Mouse (Mus musculus): ENCODE results near the gene Rtbdn.

The Rtbdn gene

DNA sequence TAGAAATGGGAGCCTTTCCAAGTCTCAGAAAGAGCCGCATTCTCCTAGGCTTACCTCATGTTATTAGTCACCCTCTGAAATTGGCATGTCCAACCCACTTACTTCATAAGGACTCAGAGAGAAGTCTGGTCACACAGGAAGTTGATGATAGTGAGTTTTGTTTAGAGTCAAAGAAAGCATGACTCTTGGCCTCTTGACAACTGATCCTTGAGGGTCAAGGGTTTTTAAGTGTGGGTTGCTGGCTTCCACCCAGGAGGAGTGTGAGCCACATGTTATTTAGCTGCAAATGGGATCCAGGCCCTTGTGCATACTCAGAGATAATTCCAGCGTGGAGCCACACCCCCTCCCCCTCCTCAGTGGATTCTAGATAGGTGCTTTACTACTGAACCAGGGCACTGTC, 25.2 kb upstream of the Rtbdn start:
- DNase-seq (ENCODE audit: low spot score), result no peak

DNA sequence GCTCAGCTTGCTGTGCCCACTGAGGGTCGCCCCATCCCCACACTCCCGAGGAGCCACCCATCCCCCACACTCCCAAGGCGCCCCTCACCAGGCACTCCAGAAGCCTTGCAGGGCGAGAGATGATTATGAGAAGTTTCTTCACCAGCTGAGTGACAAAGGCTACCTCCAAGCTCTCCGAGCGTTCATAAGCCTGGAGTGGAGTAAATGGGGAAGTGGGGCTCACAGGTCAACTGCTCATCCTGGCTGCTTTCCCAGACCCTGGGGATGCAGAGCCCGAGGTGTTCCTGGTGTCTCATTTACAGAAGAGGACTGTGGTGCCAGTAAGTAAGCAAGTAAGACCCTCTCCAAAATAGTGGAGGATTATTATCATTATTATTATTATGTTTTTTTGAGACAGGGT, 21.2 kb upstream of the Rtbdn start:
- DNase-seq (ENCODE audit: low spot score), result no peak

DNA sequence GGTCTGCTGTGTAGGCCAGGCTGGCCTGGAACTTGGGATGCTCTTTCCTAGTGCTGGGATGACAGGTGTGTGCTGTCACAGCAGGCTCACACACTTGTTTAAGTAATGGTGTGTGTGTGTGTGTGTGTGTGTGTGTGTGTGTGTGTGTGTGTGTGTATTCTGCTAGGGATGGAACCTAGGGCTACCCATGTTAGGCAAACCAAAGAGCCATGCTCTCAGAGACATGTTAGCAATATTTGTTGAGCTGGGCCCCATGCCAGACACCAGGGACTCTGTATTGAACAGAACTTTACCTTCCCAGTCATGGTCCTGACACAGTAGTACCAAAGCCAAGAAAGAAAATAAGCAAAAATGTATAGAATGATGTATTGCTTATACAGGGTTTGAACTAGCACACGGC, 19.3 kb upstream of the Rtbdn start:
- DNase-seq (ENCODE audit: low spot score), result no peak

DNA sequence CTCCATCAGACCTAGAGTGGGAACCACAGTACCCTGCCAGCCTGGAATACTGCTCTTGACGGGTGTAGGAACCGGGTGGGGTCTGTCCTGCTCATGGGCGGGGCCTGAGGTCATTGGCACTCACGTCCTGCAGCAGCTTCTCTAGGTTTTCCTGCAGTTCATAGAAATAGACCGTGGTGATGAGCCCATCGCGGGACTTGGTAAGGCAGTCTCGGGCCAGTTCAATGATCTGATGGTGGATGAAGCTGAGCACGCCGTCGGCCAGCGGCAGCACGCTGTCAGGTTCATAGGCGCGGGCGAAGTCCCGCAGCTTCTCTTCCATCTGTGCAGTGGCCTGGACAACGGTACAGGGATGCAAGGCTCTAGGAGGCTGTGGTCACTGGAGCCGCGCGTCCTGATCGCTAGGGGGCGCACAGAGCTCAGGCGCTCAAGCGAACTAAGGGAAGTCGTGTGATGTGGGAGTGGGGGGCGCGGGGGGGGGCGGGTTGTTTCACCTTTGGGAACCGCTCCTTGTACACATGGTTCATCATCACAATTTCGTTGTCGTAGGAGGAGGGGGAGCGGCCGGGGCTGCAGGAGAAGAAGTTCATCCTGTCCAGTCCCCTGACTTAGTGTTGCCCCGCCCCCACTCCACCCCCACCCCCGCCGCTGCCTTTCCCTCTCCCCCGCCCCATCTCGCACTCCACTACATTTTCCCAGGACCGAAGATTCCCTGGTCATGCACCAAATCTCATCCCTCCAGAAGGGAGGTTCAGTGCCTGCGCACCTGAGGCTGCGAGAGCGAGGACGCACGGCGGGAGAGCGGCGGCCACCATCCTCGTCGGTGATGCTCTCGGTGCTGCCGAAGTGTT, 18.1 kb upstream of the Rtbdn start:
- DNase-seq (ENCODE audit: low spot score), result peak; percentile 85

DNA sequence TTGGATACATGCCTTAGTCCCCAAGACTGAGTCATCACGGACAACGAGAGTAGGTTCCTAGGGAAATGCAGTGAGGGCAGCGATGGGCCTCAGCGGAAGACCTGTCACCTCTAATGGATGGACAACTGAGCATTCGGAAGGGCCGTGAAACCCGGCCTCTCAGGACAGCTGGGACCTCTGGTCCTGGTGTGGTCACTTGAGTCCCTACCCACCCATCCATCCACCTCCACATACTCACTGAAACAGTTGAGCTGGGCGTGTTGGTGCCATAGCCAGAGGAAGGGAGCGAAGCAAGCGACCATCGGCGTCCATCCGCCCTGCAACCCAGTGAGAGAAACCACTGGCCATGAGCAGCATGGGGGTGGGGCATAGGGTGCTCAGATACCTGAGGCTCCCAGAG, 16.2 kb upstream of the Rtbdn start:
- no peak for DNase-seq (ENCODE audit: low spot score)

DNA sequence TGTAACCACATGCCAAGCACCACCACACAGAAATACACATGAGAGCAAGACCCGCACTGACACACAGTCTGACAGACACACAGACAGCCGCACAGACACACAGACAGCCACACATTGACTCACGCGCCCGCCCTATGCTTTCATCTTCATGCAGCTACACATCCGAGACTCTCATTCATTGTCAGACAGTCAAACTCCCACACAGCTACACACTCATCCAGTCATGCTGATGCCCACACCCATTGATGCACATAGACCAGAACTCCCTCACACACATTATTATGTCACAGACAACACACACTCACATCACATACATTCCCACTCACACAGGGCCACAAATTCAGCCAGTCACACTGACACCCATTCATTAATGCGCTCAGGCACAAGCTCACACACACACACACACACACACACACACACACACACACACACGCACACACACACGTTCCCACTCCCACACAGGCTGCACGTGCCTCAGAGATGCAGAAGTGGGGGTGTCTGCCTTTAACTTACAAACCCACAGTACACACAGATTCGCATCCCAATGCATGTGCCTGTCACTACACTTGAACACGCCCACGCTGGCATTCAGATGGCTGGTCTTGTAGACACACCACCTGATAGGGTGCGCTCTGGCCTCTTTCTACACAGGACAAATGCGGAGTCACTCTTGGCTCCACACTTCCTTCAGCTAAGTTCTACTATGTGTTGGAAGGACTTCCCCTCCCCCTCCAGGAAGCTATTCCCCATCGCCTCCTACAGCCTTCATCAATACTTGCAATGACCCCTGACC, 12.8 kb upstream of the Rtbdn start:
- no peak for DNase-seq (ENCODE audit: low spot score)

DNA sequence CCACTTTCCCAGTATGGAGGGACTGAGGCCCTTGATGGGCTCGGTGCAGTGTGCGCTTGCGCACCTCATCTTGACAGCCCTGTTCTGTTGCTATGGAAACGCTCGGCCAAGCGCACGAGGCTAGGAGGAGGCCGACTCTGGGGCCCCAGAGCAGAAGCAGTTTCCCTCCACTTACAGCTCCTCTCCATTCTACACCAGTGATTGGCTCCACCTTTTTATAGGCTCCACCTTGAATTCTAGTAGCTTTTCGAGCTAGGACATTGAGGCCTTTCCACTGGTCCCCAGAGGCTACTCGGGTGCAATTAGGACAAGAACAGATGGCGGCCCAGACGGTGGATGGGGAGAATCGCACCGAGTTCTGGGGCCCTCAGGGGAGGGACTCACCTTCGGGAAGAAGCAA, 11.9 kb upstream of the Rtbdn start:
- no peak for DNase-seq (ENCODE audit: low spot score)

DNA sequence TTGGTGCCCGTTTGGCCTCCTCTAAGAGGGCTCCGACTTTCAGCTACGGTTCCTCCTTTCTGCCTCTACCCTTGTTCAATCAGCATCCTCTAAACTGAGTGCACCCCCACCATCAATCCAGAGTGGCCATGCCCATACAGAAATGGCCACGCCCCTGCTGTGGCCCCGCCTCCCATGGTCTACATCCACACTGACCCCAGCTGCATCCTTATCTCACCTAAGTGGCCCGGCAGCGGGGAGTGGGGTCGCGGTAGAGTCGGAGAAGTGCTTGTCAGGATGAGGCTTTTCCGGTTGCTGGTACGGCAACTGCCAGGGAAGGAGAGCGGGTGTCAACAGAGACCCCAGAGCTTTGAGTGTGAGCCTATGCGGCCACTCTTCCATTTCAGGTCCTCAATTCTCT, 11.3 kb upstream of the Rtbdn start:
- DNase-seq (ENCODE audit: low spot score), result no peak

DNA sequence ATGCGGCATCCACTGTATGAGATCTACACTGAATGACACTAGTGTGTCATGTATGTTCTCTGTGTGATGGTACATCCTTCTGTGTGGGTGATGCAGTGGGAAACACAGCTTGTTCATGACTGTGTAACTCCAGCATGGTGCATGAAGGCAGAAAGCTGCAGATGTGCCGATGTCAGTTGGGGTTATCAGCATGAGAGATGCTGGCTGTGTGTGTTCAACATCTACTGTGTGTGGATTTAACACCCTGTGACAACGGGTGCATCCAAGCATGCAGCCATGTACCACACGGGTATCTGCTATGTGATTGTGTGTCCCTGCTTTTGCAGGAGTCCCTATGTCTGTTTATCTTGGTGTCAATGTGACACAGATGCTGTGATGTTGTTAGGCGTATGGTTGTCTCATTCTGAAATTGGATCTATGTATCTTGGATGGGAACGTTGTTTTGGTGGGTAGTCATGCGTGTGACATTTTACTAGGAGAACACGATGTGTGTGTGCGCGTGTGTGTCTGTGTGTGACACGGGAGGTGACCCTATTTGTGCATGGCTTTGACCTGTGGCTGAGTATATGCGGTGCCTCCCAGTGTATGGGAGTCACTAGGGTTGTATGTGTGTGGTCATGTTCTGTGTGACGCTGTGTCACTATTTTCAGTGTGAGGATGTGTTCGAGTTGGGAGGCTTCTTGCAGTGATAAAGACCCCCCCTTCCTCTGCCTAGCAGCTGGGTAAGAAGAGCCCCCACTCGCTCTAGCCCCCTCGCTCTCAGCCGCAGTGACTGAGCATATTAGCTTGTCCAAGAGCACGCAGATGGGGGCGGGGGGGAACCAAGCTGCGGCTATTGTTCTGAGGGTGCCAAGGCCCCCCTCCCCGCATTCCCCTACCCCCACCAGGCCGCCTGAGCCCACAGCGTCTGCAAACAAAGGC, 10.5 kb upstream of the Rtbdn start:
- no peak for DNase-seq (ENCODE audit: low spot score)

DNA sequence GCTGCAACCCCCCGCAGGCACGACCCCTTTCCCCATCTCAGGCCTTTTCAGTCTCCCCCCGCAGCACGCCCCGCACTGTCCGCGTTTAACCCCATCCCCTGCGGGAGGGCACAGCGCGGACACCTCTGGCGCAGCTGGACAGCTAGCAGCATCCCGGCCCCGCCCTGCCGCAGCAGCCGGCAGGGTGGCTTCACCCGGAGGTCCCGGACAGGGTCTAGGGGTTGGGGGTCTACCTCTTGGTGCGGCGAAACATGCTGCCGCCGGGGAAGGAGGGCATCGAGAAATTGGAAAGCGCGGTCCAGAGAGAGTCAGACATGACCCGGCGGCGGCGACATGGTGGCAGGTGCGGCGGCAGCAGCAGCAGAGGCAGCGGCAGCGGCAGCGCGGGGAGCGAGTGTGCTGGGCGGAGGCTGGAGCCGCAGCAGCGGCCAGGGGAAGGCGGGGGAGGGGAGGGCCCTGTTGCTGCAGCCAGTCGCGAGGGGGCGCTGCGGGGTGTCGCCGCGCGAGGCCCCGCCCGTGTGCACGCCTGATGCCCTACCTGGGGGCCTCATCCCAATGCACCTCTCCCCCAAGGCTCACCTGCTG, 9.7 kb upstream of the Rtbdn start, which contains the start of gene Mast1:
Mast1 (minus strand) TSS at position 398 of the 585 bp plus-strand sequence.
- peak; percentile 80 for DNase-seq (ENCODE audit: low spot score)

DNA sequence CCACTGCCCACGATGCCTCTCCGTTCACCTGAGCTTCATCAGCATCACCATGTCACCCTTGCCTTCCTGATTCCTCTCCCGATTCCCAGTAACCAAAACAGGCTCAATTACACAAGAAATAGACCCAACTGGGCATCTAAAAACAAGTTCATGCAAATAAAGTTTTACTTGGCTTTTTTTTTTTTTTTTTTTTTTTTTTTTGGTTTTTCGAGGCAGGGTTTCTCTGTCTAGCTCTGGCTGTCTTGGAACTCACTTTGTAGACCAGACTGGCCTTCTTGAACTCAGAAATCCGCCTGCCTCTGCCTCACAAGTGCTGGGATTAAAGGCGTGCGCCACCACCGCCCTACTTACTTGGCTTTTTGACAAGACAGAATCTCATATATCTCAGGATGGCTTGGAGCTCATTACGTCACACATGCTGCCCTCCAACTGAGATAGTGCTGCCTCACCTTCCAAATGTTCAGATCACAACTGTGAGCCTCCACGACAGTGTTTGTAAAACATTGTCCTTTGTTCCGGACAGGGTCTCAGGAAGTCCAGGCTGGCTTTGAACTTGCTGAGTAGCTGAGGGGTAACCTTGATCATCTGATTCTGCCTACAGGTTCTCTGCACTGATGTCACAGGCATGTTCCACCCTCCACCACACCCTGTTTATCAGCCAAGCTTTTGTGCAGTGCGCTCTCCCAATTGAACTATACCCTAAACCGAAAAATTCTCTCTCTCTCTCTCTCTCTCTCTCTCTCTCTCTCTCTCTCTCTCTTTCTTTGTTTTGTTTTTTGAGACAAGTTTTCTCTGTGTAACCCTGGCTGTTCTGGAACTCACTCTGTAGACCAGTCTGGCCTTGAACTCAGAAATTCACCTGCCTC, 8.9 kb upstream of the Rtbdn start:
- DNase-seq (ENCODE audit: low spot score), result no peak

DNA sequence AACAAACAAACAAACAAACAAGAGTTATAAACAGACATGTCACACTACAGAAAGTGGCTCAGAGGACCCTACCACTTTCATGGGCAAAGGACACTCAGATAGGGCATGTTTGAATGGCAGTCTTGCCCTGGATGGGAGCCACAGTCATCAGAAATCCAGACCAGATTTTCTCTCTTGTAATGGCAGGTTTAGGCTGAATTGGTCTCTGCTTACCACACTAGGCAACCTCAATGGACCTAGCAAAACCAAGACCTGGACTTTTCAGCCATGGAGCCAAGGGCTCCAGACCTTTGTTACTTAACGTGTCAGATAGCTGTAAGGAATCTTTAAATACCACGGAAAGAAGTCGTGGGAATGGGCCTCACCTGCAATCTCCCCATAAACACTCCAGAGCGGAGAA, 3.1 kb upstream of the Rtbdn start:
- no peak for DNase-seq (ENCODE audit: low spot score)

DNA sequence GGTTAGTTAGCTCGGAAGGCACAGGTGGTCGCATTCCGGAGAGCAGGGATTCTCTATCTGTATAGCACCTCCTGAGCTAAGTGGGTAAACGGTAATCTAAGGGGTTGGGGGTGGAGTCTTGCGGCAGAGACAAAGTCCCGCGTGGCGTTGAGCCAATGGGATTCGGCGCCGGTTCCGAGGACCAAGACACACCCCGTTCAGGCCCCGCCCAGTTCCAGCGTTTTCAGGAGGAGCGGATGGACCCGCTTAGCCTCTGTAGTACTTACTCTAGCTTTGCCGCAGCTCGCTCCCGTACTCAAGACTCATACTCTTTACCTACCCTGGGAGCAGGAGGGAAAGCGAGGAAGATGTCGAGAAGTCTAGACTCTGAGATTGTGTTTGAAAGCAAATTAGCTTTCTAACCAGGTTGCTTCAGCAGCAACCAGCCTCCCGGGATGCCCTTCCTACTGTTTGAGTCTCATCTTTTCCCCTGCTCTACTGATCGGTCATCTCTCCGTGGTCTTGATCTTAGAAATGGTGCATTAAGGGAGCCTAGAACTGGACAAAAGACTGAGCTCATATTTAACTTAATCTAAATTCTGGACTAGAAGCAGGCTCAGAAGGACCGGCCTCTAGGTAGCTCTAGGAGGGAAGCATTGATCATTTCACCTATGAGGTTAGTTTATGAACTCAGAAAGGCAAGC, 2.2 kb upstream of the Rtbdn start:
- peak; percentile 71 for DNase-seq (ENCODE audit: low spot score)

DNA sequence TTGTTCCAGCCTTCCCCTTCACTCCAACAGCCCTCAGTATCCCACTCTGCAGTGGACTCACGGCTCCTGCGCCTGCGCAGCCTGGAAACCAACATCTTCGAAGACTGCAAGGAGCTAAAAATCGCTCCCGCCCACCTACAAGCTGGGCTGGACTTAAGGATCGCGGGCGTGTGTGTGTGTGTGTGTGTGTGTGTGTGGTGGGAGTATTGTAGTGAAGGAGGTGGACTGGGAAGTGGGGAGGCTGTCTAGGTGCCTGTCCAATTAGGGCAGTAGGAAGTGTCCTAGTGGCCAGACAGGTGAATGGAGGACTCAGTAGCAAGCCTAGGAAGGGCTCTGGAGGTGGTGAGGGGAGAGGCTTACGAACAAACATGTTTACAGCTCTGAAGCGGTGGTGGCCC, 1.6 kb upstream of the Rtbdn start:
- no peak for DNase-seq (ENCODE audit: low spot score)

DNA sequence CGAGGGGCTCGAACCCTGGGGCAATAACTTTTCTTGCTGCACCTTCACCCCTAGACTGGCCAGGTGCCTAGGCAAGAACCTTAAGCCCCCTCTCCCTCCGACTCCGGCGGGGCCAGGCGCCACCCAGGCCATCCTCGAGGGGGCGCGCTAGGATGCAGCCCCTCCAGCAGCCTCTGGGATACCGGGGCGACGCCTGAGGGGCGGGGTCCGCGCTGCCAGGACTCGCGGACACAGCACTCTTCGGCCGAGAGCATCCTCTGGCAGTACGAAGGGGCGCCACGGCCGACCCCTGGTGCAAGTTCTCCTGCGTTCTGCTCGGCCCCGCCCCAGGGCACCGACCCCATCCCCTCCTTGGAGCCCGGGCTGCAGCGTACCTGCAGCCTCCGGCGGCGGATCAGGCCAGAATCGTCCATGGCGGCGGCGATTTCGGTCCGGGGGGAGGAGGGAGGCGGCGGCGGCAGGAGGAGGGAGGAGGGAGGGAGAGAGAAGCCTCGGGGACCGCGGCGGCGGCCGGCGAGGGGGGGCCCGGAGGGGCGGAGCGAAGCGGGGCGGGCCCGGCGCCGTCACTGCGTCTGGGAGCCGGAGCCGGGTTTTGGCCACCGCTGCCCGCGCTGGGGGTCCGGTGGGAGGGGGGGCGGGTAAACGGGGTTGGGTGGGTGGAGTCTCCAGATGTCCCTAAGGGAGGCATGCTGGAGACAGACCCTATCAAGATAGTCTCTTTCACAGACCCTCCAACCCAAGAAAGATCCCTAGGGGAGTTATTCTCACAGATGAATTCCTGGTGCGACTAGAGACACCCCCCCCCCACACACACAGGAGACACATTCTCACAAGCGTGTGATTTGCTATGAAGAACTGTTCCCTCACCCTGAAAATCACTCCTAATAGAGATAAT, 911 bp upstream of the Rtbdn start:
- DNase-seq (ENCODE audit: low spot score), result no peak

DNA sequence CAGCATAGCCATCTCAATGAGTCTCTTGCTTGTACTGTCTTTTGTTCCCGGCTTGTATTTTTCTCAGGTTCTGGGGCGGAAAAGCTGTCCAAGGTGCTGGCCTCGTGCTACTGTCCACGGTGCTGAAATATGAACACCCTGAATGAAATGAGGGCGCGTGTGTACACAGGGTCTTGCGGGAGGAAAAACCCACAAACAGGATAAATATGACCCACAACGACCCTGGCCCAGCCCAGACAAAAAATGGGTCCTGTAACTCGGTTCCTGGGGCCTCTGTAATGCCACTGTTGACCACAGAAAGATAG, 402 bp downstream of the Rtbdn start:
- DNase-seq (ENCODE audit: low spot score), result peak; percentile 77

DNA sequence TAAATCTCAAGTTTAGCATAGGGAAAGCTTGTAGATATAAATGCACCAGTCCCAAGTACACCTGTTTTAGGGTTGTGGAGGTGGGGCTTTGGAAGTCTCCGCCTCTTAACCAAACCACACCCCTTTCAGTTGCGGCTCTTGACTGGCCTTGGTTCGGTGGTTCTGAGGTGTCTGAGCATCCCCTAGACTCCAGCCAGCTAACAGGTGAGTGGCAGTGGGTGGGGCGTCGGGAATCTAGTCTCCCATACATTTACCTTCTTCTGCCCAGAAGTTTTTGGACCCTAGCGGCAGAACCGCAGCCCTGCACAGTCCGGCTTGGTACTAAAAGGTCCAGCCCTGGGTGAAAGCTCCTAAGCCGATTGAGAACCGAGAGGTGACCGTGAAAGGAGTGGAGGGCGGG, 3.0 kb downstream of the Rtbdn start:
- DNase-seq (ENCODE audit: low spot score), result no peak

DNA sequence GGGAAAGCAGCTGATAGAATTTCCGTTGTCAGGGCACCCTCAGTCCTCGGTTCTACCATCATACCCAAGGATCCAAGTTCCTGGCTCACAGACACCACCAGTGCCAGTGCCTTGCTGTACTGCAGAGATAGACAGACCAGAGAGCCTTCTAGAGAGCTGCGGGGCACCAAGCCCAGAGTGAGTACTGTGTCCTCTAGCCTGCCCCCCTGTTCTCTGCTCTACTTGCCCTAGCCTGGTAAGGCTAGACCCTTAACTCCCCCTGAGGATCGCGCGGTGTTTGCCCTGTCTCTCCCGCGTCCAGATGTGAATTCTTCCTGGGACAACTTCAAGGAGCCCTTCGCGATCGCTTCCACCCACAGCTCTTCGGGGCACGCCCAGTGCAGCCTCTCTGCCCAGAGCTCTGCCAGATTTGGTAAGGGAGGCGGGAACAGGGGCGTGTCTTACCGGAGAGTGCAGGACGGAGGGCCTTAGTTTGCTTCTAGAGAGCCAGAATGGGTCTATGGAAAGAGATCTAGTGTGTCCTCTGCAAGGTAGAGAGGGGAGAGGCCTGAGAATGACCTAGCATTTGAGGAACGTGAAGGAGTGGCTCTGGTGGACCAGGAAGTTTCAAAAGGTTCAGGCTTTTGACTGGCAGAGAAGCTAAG, 5.9 kb downstream of the Rtbdn start:
- peak; percentile 66 for DNase-seq (ENCODE audit: low spot score)

DNA sequence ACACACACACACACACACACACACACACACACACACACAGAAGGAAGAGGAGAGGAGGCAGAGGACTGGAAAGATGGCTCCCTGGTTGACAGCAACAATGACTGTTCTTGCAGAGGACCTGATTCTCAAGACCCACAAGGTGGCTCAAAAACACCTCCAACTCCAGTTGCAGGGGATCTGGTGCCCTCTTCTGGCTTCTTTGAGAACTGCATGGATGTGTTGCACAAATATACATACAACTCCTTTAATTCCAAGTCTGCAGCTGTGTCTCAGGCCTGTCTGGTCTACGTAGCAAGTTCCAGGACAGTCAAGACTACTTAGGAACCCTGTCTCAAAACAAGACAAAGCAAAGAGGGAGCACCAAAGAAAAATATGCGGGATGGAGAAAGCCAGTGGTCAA, 10.0 kb downstream of the Rtbdn start:
- DNase-seq (ENCODE audit: low spot score), result peak; percentile 83

Measured in testis, postnatal 10 days (tissue).